Mouse (Mus musculus) CH12F3 (cell line): ENCODE measurements around the gene Zfp575.

Experiments used
- in situ Hi-C: fragments of 300-500 bp; cut with MboI; formaldehyde crosslinking; loops from 2 replicates; pipeline ENCODE4 v1.14.3; 2020; ENCODE audit warnings: low sequenced_read_pairs

Gene Zfp575

DNA sequence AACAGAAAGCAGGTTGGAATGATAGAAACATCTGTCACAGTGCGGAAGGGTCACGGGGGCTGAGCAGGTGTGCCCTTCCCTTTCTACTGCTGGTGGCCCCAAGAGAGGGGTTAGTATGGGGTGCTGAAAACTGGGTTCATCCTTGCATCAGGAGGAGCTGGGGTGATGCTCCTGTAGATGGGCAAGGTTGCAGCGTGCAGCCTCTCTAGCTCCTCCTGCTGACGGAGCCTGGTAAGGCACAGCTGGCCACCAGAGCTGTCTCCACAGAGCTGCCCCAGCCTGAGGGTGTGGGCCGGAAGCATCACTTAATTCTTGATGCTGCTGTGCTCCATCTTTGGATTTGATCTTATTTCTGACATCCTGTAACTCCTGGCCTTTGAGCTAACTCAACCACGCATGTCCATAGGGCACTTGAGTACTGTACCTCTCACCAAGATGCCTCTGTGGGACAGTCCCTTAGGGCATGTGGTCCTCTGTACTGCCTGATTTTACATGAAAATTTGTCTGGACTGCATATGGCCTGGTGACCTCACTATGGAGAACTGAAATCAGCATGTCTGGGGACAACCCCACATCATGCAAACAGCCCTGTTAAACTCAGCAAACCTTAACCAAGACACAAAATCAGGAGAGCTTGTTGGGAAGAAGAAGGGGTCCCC is 22.7 kb downstream of the Zfp575 start:
- in situ Hi-C loops, result no loop called here

DNA sequence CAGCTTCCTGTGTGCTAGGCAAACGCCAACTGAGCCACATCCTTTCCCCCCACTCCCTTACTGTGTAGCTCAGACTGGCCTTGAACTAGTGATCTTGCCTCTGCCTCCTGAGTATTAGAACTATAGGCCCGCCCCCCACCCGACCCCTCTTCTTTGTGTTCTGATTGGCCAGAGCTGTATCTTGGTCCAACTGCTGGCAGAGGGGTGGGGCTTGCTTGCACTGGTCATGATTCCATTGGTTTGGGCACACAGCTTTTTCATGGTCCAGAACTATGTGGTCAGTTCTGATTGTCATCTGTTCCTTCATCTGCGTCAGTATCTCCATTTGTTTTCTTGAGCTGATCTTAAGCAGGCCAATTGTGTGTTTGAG is 23.6 kb downstream of the Zfp575 start:
- in situ Hi-C loops, result no loop called here

DNA sequence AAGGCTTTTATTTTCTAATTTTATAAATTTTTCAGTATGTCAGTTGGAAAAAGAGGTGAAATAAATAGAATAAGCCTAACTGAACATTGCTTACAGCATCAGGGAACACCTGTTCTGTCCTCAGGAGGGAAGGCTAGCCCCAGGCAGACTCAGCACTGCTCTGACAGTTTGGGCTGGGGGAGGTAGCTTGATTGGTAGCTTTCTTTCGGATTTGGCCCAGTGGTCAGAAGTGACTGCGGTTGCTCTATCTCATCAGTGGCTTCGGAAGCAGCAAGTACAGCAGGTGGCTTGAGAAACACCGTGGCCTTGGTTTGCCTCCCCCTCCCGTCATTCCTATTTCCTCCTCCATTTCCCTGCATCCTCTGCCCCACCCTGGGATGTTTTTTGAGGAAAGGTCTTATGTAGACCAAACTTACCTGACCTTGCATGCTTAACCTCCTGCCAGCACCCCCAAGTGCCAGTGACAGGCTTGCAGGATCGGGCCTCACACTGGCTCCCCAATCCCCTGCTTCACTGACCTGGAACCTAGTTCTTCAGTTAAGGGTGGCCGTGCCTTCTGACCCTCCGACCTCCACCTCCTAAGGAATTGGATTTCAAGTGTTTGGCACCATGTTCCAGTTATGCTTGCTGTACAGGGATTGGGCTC is 24.1 kb downstream of the Zfp575 start:
- in situ Hi-C loops, result no loop called here

DNA sequence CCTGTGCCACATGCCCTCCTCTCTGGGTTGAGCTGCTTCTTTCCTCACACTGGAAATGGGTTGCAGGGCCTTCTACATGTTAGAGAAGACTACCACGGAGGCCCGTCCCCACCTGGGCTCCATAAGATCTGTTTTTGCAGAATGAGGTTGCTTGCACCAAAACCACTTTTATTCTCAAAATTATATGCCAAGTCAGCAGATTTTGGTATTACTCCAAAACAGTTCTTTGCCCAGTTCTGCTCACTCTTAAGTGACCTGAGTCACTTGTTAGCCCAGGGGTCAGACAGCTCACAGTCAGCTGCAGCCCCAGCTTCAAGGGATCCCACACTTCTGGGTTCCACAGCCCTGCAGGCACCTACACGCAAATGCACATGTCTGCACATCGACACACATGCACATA is 26.0 kb downstream of the Zfp575 start:
- in situ Hi-C loops, result no loop called here

DNA sequence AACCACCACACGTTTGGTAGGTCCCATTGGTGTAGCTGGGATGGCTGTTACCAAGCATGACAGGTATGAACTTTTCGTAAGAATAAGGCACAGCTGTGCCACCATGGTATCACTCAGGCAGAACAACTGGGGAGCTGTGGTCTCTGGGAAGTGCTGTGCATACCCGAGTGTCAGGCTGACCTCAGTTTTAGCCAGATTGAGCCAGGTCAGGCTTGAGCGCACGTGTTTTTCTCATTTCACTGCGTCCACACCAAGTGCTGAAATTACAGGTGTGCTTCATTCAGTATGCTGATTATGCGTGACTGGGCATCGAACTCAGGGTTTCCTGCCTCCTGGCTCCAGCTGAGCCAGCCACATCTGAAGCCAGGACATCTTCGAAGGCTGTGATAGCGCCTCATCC is 31.7 kb downstream of the Zfp575 start:
- in situ Hi-C loops, result no loop called here

DNA sequence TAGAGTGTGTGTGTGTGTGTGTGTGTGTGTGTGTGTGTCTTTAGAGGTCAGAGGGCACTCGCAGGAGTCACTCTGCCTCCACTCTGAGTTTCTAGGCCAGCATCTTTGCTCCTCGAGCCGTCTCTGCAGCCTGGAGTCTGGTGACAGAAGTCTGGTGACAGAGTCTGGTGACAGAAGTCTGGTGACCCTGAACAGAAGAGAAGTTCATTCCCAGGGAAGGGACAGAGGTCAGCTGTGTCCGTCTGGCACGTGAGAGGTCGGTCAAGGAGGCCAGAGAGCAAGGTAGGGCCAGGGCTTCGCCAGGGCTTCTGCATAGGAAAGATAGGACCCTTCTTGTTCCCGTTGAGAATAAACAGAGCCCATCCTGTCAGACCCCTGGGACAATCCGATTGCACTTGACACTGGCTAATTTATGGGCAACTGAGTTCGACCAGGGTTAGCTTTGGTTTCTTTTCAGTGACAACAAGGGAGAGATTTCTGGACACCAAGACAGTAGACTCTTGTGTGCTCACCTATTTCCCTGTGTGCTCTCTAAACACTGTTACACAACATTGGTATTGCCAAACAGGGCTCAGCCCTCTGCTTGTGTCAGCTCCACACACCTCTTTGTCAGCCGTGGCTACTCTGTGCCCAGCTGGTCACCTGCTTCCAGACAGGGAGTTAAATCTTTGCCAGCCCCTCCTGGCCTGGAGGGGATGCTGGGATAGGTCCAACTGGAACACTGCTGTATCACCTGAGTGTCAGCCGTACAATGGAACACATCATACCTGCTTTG is 35.3 kb downstream of the Zfp575 start:
- in situ Hi-C loops, result no loop called here

DNA sequence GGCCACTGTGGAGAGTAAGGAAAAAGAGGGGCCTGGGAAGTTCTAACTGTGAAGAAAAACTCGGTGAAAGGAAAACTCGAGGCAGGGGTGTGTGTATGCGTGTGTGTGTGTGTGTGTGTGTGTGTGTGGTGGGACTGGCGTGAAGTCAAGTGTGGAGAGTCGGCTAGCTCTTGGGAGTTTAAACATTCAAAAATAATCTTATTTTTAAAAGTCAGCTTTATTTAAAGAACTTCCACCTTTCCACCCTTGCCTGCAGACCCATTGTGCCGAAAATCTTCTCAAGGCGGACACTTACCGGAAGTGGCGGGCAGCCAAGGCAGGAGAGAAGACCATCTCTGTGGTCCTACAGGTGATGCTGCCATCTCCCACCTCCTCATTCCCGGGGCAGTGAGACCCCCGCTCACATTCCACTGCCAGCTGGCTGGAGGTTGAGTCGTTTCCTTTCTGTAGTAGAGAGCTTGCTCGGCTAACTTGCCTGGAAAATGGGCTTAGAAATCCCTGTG is 39.9 kb downstream of the Zfp575 start:
- in situ Hi-C loops, result no loop called here

DNA sequence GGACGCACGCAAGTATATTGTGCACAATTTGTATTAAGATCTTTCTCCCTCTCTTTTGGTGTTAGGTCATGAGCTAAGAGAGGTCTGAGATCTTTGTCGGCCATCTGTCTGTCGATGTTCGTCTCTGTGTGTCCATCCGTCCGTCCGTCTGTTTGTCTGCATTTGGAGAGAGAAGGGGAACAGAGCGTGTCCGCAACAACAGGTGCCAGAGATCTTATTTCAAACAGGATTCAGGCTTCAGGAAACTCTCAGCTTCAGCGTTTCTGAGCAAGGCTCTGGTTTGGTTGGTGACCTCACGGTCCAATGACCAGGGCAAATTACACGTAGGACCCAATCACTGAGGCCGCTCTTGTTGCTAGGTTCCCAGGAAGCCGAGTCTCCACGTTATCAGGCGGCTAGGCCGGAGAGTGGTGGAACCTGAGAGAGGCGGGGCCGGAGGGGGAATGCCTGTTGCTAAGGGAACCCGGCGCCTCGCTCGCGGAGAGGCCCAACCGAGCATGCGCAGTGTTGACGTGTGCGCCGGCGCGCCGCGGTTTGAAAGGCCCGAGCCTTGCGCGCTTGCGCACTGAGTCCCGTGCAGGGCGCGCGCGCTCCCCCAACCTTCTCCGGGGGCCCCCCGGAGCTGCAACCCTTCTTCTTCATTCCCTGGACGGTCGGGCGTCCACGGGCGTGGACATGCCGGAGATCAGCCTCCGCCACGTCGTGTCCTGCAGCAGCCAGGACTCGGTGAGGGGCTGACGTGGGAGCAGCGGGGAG is 40.6 kb downstream of the Zfp575 start:
- in situ Hi-C loops, result no loop called here

DNA sequence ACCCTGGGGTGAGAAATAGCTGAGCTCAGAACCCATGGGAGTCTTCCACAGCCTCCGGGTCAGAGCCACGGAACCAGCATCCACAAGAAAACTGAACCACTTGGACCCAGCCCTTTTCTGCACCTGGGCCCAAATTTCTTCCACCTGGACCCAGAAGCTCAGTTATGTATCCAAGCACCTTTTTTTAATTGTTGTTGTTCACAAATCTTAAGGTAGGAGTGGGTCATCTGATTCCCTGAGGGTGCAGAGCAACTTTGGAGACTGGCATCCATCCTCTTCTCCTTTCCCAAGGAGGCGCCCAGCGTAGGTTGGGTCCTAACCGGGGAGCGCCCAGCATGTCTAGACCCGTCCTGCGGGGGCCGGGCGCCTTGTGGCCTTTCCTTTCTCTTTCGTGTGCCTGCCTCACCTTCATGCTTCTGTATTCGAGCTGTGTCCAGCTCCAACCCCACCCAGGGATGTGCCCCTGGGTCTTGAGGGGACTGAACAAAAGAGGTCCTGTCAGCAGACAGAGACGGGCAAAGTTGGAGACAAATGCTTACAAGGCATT is 41.3 kb downstream of the Zfp575 start, which contains the start of the genes Pinlyp and Xrcc1:
TSS of gene Pinlyp (minus strand) at position 51 of the 547 bp plus-strand sequence.
TSS of gene Xrcc1 (plus strand) at position 222 of the 547 bp plus-strand sequence.
- in situ Hi-C loops, result no loop called here

DNA sequence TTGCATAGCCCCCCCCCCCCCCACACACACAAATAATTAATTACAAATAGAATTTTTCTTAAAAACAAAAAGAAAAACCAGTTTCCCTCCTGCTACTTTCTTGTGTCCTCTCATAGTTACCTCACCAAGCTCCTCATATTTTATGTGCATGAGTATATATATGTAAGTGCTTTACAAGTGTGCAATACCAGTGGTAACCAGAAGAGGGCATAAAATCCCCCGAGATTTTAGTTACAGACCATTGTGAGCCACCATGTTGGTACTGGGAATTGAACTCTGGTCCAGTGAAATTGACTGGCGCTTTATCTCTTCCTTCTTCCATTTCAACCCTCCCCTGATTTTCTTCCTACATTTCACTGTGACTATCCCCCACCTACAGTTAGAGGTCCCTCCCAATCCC is 42.9 kb downstream of the Zfp575 start:
- in situ Hi-C loops, result no loop called here

DNA sequence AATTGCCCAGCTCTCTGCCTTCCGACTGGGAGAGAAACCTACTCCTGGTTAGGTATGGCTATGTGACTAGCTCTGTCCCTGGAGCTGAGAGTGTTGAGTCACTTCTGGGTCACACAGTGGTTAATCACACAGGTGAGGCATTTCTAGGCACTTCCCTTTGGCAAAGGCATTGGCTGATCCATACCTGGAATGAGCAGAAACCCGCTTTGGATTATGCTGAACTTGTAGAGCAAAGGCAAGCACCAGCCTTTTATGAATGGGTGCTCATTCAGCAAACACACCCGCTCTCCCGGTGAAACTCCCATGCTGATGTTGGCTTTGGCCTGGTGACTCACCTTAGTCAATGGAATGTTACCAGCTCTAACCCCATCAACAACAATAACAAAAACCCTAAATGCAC is 47.8 kb downstream of the Zfp575 start:
- in situ Hi-C loops, result no loop called here

DNA sequence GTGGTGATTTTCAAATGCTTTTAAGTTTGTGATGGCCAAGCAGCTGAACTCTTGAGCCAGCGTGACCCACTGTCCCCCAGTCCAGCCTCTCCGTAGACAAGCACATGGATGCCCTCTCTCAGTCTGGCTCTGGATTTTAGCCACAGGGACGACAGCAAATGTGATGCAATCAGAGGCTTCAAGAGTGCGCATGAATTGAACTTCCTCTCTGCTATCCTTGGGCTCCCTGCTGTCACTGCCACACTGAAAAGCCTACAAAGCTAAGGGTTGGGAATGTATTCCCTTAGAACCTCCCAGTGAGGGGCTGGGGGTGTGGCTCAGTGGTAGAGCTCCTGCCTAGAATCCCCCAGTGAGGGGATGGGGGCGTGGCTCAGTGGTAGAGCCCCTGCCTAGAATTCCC is 48.7 kb downstream of the Zfp575 start:
- in situ Hi-C loops, result no loop called here

DNA sequence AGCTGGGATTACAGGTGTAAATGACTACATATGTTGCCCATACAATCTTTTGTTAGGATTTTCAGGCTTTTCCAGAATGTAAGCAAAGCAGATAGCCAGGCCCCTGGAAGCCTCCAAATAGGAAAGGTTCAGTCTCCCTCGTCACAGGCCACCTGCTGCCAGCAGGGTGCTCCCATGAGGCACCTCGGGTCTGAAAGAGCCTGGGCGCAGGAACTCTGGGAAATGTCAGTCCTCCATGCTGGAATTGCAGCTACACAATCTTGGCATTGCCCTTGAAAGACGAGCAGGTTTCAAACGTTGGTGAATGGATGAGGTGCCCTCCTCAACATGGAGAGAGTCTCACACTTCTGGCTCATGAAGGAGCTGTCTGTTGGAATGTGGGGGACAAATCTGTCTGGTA is 49.3 kb downstream of the Zfp575 start:
- in situ Hi-C loops, result no loop called here

DNA sequence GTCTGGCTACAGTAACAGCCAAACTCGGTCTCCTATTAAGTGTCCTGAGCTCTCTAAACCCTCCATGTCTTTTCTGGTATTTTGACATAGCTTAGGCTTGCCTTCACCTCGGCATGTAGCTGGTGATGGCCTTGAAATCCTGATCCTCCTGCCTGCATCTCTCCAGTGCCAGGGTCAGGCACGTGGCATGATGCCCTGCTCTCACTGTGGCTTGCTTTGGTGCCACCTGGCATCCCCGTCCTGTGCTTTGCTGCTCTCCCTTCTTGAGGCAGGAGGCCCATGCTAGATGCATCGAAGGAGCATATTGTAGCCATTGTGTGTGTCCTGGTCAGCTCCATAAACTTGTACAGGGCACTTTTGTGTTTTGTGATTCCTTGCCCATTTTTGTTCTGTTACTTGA is 49.9 kb downstream of the Zfp575 start:
- in situ Hi-C loops, result no loop called here

DNA sequence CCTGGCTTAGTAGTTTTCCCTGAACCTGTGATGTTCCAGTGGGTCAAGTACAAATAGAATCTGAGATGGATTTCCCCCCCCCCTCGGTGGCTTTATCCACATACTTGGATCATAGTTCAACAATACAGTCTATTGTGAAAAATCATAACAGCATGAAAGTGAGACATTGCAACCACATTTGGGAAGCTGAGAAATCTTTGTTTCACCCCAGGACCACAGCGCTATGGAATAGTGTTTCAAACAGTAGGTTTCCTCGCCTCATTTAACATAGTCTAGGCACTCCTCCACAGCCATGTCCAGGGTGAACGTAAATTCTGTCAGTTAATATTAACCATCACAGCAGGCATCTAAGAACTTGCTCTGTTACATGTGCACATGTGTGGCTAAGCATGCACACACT is 50.4 kb downstream of the Zfp575 start:
- in situ Hi-C loops, result no loop called here

DNA sequence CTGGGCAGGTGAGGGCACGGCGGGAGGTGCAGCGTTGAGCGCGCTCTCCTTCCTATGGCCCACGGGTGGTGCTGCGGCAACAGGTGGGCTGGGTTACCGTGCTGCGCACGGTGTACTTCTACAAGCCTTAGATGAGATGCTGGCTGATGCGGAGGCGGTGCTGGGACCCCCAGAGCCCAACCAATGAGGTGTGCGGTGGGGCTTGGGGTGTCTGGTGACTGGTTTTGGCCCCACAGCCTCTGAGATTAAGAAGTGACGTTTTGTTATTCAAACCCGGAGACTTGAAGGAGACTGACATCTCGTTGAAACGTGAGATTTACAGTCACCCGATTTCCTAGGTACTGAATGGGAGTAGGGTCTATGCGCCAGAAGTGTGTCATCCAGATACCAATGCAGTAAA is 53.1 kb downstream of the Zfp575 start:
- in situ Hi-C loops, result no loop called here
